Mouse (Mus musculus) erythroblast, embryonic 14.5 days (primary cell): ENCODE results near the gene Tshz2.

Source experiments
- GATA1 ChIP-seq: IDR thresholded peaks from 2 replicates; pipeline ENCODE4 v1.6.1; 2012; ENCODE audit warnings: low read length, inconsistent platforms, mixed read lengths
- TAL1 ChIP-seq: IDR thresholded peaks from 3 replicates; pipeline ENCODE4 v1.6.1; 2012; ENCODE audit warnings: low read length, inconsistent platforms, mixed read lengths

GRCm38 (mm10) chr2:169862701-169863100 lies 229.9 kb downstream of the Tshz2 start:
- TF ChIP-seq TAL1 (no peak), GATA1 (no peak)
